Mouse (Mus musculus) naive thymus-derived CD4-positive, alpha-beta T cell, adult 5 months (primary cell): Measurements from ENCODE around the gene Atg7. TPM values are rescaled to one million over a fixed set of nuclear protein-coding genes. Genes with fewer than 3 reads are reported as not detected.

Experiments used
- polyA plus RNA-seq: library from polyadenylated mRNA; unstranded; fragments of 100-300 nt; shearing (Covaris generic); gene quantifications from one replicate; pipeline ENCODE4 v1.2.1, GENCODE M21; 2017

Gene Atg7
- polyA plus RNA-seq: 25.7 TPM

GRCm38 (mm10) chr6:114642601-114643528, at the start of gene Atg7:
Gene Atg7 (plus strand): TSS chr6:114643097.

Other genes starting within 250 kb of the Atg7 start
- gene Hrh1, start 245.2 kb upstream of the Atg7 start, polyA plus RNA-seq: not detected